Mouse (Mus musculus): ENCODE measurements at regions not wholly inside any gene's neighbourhood (a gene's known extent, or its start where the extent isn't known, plus 50 kb on each side); places are given as distances from the start of the nearest gene placed in this dataset.
"Not testable (repeated sequence)": the region's sequence is repeated elsewhere in the genome, so short reads cannot be mapped to it uniquely, and the experiment has no call there.

DNA sequence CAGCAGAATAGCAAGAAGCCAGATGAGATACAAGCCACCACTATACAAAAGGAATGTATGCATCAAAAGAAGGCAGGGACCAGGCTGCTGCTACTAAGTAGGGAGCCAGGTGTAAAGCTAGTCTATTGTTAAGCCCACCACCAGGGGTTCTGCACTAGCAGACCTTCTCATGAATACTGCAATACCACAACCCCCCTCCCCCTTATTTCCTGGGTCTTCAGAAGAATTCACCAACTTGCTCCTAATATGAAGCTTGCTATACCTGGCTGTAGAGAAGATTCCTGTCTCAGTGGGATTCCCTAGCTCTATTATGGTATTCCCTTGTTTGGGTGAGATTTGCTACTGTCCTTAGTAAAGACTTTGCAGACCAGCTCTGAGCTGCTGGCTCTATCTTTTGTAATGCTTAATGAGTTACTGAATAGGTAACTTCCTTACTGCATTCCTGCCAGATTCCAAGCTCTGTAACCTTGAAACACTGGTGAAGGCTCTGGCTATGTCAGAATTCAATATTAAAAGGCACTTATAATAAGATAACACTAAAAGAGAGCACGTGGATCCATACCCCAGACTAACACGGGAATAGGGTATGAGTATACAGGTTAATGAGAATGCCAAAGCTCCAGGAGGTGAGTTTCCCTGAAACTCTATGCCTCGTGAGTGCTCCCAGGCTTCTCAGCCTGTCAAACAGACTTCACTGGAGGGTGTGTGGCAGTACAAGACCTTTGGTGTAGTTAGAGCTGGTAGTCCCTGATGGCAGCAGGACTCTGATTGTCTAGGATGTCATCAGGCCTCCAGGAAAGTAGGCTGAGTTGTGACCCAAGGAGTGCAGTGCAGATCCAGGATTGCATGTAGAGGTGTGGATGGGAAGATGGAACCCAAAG is 455.5 kb downstream of the Plxdc2 start:
- ATAC-seq = not testable (repeated sequence)

DNA sequence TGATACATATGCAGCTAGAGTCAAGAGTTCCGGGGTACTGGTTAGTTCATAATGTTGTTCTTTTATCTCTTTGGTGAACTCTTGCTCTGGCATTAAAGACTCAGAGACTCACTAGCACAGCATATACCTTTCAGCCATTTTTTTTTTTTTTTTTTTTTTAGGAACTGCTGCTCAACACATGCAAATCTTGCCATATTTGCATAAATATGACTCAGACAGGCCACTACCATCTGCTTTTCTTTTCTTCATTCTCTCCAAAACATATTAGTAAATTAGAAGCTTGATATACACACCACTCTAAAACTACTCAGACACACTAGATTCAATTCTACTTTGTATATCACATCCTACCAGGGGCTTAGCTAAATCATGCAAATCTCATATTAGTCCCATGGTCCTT is 464.3 kb downstream of the Plxdc2 start:
- no peak for ATAC-seq

DNA sequence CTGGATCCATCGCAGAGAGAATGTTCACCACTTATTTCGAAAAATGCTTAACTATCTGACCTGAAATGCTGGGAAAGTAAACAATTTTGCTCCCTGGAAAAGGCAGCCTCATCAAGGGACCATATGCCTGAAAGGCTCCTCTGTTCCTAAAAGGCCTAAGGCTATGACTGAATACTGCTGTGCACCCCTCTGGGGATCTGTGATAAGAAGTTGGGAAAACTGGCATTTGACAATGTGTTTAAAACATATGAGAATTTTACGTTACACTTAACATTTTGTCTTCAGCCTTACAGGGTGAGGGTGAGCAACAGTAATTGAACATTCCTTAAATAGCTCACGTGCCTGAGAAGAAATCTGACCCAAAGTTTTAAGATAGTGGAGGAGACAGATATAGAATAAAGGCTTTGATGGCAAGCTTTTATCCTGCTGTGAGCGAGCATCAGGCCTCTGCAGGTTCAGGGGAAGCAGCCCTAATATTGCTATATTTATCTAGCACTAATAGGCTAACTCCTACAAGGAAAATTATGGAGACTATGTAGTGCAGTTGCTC is 468.7 kb downstream of the Plxdc2 start:
- ATAC-seq = no peak

DNA sequence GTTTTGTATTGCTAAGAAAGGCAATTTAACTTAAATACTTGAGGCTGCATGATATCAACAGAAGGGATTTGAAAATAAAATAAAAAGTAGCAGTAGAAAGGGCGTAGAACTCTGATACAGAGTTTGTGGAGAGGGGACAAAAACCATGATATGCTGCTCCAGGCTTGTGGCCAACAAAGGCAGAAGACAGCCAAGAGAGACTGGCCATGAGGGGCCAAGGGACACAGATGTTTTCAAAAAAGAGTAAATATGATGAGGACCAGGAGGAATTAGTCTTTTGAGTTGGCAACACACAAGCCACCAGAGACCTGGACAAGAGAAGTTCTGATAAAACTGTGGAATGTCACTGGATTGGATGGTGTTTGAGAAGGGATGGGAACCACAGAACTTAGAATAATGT is 471.2 kb downstream of the Plxdc2 start:
- ATAC-seq = no peak

DNA sequence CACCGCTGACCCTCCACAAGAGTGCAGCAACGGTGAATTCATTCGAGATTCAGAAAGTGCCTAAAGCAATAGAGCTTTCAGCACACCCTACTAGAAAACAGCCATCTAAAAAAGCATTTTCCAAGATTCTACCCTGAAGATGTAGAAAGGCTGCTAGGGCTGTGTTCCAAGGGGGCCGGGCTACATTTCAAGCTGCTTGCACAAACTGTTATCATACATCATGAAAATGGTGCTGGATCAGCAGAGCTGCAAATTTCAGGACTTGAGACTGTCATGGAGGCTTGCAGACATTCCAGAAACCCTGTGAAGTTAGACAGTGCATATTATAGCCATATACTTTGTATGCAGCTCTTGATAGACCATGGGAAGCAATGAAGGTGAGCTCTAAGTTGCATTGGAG is 479.9 kb downstream of the Plxdc2 start:
- no peak for ATAC-seq

DNA sequence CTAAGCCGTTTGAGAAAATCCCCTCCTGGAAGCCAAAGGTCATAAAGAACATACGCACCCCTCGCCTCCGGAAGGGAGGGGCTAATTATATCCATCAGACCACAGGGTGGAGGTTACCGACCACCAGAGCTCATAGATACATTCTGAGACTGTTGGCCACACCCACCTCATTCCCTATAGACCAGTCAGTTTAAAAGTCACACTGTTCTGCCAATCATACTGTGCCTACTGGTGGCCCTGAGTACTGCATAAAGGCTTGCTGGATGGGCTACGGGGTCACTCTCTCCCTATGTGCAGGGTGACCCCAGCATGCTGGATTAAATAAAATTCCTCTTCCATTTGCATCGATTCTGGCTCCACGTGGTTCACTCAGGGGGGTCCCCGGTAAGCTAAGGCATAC is 482.6 kb downstream of the Plxdc2 start:
- ATAC-seq = no peak

DNA sequence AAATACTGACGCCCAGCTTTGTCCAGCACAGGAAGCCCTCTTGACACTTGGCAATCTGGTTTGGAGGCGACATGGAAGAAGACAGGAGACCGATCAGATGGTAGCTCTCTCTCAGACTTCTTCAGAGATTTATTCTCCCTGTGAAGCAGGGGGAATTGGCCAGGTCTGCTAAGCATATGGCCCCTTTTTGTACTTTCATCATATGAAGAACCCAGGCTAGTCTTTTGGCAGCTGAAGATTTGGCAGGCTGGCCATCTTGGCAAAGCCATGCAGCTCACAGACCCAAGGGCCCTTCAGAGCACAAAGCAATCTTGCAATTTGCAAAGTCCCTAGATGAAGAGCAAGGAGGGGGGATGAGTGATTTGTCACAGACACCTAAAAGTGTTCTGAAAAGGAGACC is 493.8 kb downstream of the Plxdc2 start:
- ATAC-seq = no peak

DNA sequence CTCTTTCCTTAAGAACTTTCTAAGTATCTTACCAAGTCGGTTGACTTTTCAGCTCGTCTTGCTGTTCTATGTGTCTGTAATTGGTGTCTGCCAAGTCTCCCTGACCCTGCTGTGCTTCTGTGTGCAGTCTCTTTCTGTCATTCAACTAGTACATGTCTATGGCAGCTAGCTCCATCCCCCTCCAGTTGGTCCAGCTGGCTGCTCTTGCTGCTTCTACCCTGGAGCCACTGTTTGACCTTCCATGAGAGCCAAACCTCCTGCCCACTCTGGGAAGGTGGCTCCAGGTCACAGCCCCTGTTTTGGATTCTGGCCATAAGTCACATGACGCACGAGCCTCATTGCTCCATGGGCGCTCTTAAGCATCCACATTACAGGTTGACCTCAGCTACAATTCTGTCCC is 504.0 kb downstream of the Plxdc2 start:
- ATAC-seq = no peak

DNA sequence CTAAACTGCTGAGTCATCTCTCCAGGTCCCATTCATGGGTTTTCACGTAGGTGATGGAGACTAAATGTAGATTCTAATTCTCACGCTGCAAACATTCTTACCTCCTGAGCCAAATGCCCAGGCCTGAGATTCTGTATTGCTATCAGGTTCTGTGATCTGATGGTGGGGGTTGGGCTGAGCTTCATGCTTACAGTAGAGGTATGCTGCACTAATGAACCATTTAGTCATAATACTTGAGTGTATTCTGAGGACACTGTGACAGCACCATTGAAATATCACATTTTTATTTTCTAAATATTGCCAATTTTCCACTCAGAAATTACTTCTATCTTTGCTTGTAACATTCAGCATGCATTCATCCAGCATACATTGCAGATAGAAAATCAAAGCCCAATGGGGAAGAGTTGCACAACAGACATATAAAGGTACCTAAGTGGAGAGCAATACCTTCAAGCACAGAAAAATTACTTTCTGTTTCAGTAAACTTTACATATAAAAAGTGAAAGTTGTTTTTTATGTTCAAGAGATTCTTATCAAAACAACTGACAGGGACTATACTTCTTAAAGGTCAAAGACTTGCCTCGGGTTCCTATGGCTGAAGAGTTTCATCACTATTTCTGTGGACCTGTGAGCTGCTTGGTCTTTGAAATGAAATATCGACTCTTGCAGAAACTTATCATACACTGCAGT is 510.2 kb downstream of the Plxdc2 start:
- ATAC-seq = peak; percentile 76

DNA sequence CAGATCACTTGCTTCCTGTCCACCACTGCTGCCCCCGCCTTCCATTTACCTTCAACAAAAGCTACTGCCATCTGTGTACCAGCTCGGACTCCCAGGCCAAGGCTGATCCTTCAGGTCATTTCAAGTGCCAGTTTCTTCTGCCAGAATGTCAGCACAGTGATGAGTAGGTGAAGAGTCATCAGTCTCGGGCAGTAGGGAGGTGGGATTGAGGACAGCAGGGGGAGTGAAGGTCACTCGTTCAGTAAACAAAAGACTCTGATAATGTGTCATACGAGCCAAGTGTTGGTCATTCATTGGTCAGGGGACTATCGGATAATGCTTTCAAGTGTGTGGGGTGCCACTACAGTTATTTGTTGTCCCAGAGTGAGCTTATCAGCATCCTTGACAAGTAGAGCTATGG is 536.3 kb downstream of the Plxdc2 start:
- not testable (repeated sequence) for ATAC-seq

DNA sequence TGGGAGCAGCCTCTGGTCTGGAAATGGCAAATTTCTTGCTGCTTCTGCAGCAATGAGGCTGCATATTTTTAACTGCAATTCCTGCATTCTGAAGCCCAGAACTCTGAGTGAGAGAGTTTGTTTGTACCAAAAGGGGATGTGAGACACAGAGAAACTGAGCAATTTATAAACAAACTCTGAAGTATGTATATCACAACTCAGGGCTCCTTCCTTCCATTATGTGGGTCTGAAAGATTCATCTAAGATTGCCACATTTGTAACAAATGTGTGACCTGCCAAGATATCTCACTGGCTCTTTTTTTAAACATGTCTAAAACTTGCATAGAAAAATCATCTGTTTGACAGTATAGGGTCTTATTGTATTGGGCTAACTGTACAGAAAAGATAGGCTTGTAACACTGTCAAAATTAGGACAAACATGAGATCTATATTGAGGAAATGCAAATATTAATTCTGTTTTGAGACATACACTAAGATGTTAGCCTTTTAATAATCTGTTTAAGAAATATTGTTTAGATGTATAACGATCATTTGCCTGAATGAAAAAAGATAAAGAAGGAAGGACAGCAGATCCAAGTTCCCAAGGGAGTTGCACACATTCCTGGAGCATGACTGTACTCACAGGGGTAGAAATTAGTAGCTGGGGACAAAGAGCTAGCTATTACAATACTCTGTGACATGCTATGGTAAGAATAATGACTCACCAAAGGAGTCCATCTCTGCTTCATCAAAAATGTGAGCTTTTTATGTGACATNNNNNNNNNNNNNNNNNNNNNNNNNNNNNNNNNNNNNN is 553.3 kb downstream of the Plxdc2 start:
- ATAC-seq = no peak

DNA sequence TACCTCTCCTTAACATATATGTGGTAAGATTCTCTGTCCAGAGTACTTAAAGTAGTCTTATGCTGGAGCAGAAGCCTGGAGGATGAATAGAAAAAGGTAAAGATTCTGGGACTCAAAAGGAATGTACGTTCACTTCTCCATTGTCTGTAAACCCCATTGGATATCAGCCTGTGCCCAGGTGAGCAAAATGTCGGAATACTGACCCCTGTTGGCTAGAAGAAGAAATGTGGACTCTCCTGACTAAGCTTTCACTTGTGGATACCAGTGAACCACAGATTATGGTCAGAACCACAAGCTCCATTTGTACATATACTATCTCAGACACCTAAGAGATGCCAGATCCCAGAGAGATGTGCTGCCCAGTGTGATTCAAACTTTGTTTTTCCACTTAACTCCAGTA is 558.5 kb downstream of the Plxdc2 start:
- peak; percentile 69 for ATAC-seq

DNA sequence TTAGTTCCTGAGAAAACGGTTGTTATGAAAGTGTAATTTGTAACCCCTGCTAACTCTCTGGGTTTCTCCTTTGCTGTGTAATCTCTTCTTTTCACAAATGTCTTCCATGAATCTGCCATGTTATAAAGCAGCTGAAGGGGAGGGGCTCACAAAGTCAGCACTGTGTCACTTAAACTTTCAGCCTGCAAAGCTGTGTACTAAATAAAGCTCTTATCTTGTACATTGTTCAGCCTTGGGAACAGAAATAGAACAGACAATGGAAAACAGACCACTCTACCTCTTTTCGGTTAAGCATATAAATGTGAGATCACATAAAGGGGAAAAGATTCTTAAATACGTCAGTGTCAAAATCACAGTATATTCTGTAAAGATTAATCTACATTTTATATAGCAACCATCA is 573.9 kb downstream of the Plxdc2 start:
- ATAC-seq = no peak

DNA sequence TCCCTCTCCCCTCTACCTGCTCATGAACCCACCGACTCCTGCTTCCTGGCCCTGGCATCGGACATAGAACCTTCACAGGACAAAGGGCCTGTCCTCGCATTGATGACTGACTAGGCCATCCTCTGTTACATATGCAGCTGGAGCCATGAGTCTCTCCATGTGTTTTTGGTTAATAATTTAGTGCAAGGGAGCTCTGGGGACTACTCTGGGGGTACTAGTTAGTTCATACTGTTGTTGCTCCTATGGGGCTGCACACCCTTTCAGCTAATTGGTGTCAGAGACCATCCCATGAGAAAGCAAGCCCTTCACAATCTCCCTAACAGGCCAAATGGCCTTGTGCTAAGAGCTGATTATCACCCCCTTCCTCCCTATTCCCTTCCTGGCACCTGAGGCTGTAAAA is 603.3 kb downstream of the Plxdc2 start:
- no peak for ATAC-seq

DNA sequence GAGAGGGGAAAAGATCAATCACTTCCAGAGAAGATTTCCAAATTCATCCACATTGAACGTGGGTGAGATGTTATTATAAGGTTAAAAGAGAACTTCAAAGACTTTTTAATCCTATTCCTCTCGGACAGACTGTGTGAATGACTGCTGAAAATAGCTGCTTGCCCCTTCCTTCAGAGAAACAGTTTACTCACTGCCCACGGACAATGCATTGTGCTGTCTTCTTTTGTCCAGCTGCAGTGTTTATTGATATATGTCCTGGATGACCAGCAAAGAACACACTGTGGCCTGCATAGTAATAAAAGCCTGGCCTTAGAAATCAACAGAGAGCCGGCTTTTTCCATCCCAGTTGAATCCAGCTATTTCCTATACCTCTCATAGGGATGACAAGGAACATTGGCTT is 621.3 kb downstream of the Plxdc2 start:
- ATAC-seq = no peak

DNA sequence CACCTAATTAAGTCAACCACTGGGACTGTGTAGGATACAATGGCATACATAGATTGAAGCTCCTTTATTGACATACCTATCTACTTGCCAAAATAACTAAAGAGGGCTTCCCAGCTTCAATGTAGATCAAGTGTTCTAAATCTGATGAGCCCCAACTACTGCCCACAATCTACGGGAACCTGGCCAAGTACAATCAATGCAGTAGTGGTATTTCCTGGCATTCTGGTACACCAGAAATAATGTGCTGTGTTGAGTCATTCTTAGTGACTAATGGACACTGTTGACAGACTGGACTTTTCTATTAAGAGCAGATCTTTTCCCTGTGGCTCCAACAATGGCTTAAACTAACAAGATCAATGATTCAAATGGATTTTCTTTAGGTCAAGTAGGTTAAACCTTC is 626.7 kb downstream of the Plxdc2 start:
- ATAC-seq = no peak

DNA sequence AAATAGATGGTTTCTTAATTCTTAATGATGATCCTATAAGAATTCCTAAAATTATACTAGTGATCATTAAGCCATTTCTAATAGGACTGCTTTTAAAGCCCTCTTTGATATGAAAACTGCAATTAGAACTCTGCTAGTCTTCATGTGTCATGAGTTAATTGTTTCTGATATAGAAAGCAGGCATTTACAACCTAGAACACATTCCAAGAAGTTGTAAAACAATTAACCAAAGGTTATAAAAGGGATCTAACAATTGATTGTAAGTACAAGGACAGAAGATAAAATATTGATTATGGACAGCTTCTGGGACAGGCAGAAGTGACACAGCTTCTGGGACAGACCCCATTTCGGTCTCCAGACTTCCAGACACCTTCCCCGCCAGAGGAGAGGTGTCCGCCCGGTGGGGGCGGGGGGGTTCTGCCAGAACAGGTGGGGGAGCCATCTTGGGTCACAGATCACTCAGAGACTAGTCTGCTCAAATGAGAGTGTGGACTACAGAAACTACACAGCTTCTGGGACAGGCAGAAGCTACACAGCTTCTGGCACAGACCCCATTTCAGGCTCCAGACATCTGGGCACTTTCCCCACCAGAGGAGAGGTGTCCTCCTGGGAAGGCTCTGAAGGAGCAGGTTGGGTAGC is 627.6 kb downstream of the Plxdc2 start:
- no peak for ATAC-seq
